Mouse (Mus musculus): ENCODE data around the gene Rrp7a.
"Not testable (repeated sequence)": the region's sequence is repeated elsewhere in the genome, so short reads cannot be mapped to it uniquely, and the experiment has no call there.

Gene Rrp7a

GRCm38 (mm10) chr15:83157667-83158064, 35.1 kb upstream of the Rrp7a start:
- in situ Hi-C loops (cut with MboI, MseI), result loop anchor here (10.0 kb wide), 1 partner anchor 307 kb away; the partner anchor contains the start of gene Pacsin2

DNA sequence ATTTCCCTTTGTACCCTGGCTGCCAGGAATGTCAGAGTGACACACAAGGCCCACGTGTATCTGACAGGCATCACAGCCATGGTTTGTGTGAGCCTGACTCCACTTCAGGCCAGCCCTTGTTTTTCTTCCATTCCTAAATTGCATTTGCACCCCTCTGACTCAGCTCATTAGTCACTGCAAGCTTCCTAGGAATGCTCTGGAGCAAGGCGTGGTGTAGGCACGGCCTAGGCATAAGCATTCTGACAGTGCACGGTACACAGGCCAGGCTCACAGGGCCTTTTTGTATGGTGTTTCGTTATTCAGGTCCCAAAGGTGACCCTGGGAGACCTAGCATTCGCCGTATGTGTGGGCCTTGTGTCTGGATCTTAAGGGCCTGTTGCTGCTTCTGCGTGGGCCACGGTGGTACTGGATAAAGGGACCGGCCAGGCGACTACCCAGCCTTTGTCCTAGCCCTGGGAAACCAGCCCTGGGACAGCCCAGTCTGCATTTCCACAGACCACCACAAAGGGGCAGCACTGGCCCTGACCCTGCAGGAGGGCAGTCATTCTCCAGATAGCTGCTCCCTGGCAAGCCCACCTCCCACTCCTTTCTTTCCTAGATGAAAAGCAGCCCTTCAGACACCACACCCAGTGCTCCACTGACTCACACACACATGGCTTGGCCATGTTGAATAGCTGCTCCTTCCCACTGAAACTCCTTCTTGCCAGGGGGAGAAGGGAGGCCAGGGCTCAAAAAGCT, 34.5 kb upstream of the Rrp7a start:
- in situ Hi-C loops (cut with MboI, MseI), result loop anchor here (10.0 kb wide), 1 partner anchor 308 kb away; the partner anchor contains the start of gene Pacsin2

- in situ Hi-C loops (cut with MboI, MseI), result loop anchor here (10.0 kb wide), 1 partner anchor 309 kb away; the partner anchor contains the start of gene Pacsin2
Observed at GRCm38 (mm10) chr15:83155672-83156419, 33.2 kb upstream of the Rrp7a start.

DNA sequence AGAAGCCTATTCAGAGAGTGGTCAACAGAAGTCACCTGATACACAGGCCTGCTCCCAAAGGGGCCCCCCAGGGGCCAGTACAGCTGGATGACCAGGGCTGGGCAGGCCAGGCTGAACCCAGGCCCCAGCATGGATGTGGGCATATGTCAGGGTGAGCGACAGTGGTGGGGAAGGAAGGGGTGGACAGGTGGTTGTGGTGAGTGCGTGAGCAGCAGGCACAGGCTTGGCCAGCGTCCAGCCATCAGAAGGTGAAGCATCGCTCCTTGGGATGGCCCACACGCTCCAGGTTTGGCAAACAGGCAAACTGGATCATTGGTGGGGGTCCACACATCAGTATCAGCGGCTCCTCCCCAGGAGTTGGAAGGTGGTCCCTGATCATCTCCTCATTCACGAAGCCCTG, 31.7 kb upstream of the Rrp7a start:
- in situ Hi-C loops (cut with MboI, MseI), result loop anchor here (10.0 kb wide), 1 partner anchor 310 kb away; the partner anchor contains the start of gene Pacsin2

- in situ Hi-C loops (cut with MboI, MseI), result loop anchor here (10.0 kb wide), 1 partner anchor 314 kb away; the partner anchor contains the start of gene Pacsin2
Observed at GRCm38 (mm10) chr15:83150694-83151093, 28.1 kb upstream of the Rrp7a start.

- in situ Hi-C loops (cut with MboI, MseI), result loop anchor here (10.0 kb wide), 1 partner anchor 315 kb away; the partner anchor contains the start of gene Pacsin2
Observed at GRCm38 (mm10) chr15:83150073-83150442, 27.5 kb upstream of the Rrp7a start.

- in situ Hi-C loops (cut with MboI, MseI), result loop anchor here (10.0 kb wide), 1 partner anchor 315 kb away; the partner anchor contains the start of gene Pacsin2
Observed at GRCm38 (mm10) chr15:83149196-83150072, 26.8 kb upstream of the Rrp7a start, which contains the start of gene Poldip3. Gene Poldip3 (minus strand): TSS chr15:83149384.

DNA sequence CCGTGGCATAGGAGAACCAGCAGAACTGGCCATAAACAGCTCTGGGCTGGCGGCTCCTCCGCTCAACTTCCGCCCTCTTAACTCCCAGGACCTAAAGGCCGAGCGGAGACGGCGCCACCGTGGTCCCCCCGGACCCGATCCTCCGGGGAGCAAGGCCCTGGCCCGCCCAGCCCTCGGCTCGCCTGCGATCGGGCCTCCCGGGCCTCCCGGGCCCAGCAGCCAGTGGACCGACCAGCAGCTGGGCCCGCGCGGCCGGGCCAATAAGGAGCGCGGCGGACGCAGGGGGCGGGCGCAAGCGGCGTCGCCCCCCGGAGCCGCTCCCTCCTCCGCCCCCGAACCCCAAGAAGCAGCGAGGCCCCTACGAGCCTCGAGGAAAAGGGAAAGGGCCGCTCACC, 26.2 kb upstream of the Rrp7a start:
- in situ Hi-C loops (cut with MboI, MseI), result no loop called here

DNA sequence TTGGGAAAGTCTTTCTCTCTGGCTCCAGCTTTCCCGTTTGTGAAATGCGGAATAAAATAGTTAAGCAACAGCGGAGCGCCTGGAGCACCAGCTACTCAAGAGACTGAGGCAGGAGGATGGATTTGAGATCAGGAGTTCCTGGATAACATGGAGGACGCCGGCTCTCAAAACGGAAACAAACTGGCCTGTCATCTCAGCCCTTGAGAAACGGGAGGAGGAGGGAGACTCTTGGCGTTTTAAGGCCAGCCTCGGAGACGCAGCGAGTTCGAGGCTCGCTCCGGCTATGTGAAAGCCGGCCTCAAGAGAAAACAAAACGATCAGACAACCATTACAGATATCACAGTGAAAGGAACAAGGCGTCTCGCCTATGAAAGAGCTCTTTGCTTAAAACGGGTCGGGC, 25.8 kb upstream of the Rrp7a start:
- in situ Hi-C loops (cut with MboI, MseI), result no loop called here

- in situ Hi-C loops (cut with MboI, MseI), result no loop called here
Observed at GRCm38 (mm10) chr15:83145541-83145940, 22.9 kb upstream of the Rrp7a start.

GRCm38 (mm10) chr15:83142861-83143260, 20.3 kb upstream of the Rrp7a start:
- in situ Hi-C loops (cut with MboI, MseI), result no loop called here

DNA sequence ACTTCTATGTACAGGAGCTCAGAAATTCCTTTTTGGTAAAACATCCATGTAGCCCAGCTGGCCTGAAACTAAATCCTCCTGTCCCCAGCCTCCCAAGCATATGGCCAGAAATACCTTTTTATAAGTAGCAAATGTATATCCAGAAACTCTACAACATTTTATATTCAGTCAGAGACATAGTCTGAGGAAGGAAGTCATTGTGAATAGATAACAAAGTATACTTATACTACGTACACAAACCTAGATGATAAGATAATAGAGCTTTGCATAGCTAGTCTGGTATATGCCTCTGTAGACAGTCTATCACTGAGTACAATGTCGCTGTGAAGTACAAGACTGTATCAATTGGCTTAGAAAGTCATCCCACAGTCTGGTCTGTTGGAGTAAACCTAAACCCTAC, 13.1 kb upstream of the Rrp7a start:
- in situ Hi-C loops (cut with MboI, MseI), result no loop called here

DNA sequence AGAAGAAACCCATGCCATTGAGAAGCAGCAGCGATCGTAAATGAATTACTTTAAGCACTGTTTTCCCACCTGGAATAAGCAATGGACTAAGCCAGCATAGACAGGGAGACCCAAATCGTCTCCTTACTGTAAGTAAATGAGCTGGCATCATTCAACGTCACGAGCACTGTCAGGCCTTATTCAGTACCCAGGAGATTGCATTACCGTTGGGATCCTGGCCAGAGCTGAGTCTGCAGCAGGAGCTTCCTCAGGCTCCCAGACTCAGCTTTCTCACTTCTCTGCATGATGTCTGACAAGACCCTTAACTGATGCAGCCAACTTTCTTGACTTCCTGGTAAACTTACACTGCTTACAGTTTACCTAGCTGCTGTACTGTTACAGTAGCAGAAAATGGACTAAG, 12.1 kb upstream of the Rrp7a start:
- in situ Hi-C loops (cut with MboI, MseI), result no loop called here

DNA sequence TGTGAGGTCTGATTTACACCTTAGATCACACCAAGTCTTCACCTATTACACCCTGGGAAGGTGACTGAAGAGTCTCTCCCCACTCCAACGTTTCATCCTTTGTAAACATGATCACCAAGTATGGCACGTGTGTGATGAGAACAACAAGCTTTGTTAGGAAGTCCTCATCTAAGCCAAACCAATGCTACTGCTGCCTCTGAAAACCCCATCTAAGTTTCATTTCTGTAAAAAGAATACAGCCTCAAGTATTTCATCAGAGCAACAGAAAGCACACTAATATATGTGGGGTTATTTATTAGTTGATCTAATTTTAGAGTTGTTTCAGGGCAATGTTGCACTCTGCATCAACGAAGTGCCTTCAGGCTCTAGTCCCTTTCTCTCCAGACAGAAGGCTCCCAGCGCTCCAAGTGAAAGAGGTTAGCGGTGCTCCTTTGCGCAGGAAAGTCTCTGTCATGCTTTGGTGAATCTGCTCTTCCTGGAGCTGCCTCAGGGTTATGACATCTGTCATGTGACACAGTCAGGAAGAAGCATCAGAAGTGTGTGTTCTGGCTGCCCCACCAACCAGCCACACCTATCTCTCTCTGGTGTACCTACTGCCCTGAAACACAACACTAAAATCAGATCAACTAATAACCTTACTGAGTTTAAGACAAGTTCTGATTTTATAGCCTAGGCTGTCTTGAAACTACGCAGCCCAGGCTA, 7.1 kb upstream of the Rrp7a start:
- in situ Hi-C loops (cut with MboI, MseI), result no loop called here

DNA sequence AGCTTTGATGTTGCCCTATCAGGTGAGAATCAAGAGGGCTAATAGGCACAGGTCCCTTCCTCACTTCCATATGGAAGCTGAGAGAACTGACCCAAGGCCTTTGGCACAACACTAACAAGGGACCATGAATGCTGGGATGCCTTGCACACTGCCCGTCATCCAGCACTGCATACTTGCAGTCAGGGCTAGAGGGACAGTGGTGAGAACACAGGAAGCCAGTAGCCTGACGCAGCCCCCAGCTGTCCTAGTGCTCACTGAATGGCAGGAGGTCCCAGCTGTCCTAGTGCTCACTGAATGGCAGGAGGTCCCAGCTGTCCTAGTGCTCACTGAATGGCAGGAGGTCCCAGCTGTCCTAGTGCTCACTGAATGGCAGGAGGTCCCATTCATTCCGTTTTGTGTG, 4.4 kb upstream of the Rrp7a start:
- in situ Hi-C loops (cut with MboI, MseI), result not testable (repeated sequence)

GRCm38 (mm10) chr15:83126582-83126981, 4.0 kb upstream of the Rrp7a start:
- in situ Hi-C loops (cut with MboI, MseI), result no loop called here

DNA sequence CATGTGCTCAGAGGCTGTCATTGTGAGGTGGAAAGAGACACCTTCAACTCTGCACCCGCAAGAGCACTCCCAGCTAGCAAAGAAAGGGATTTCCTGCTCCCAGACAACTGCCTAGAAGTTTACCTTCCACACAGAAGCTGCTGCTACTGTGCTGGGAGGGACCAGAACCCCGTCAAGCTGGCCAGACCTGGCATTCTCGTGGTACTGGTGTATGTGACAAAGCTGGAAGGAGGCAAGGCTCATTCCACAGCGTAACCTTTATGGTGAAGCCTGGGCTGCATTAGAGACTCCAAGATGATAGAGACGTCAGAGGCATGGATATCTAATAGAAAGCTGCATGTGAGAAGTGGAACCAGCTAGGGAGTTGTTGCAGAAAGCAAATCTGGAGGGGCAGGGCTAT, 2.0 kb upstream of the Rrp7a start:
- in situ Hi-C loops (cut with MboI, MseI), result loop anchor here (25.0 kb wide), 1 partner anchor 1712 kb away; the partner anchor contains the start of genes Dnajb7, St13 and Xpnpep3

DNA sequence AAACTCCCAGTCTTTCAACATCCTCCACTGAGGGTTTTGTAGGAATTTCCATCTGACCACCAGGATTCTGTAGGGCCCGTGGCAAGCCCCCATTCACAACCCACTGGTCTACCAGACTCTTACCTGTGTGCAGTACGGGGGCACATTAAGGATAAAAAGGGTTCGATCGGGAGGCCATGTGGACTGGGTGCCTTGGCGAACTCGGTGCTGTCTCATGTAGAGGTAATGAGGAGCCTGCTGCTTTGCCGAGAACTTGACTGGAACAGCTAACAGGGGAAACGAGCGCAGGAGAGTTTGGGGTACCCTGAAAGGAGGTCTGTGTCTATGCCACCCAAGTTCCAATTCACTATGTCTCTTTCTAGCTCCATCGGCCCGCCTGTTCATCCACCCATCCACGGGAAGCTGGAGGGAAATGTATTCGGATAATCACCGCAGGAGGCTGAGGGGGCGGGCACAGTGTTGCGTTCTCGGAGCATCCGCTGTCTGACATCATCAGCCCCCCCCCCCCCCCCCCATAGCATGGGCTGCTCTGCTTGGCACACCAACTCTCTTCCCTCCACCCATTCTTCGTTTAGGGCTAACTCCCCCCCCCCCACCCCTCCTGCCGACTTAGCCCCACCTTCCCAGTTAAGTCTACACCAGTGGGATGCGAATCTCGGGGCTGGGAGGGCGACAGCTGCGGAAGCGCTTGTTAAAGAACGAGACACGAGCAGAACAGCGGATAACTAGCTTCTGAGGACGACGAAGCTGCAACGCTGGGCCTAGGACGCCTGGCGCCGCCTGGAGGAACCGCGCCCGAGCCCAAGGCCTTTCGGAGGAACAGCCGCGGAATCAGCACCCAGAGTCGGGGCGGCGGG, 664 bp downstream of the Rrp7a start:
- in situ Hi-C loops (cut with MboI, MseI), result loop anchor here (25.0 kb wide), 1 partner anchor 1710 kb away; the partner anchor contains the start of genes Dnajb7, St13 and Xpnpep3

DNA sequence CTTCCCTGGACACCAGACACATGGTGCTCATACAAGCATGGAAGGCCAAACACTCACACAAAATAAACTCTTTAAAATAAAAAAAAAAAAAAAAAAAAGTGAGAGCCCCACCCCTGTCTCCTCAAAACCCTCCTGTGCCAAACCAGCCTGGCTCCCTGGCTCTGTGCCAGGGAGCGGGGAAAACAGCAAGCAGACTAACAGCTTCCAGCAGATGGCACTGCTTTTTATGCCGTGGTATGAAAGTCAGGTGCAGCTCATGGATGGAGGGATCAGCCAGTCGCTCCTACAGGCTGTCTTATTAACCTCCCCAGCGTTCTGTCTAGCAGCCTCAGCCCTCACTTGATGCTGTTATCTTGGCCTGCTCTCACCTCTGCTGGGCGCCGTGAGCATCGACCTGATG, 4.2 kb downstream of the Rrp7a start:
- in situ Hi-C loops (cut with MboI, MseI), result loop anchor here (25.0 kb wide), 1 partner anchor 1706 kb away; the partner anchor contains the start of genes Dnajb7, St13 and Xpnpep3

- in situ Hi-C loops (cut with MboI, MseI), result loop anchor here (25.0 kb wide), 1 partner anchor 1703 kb away; the partner anchor contains the start of genes Dnajb7, St13 and Xpnpep3
Observed at GRCm38 (mm10) chr15:83115071-83115470, 7.5 kb downstream of the Rrp7a start.
